Mouse (Mus musculus): ENCODE results near the gene Ctdspl. TPM values are rescaled to one million over a fixed set of nuclear protein-coding genes. Genes with fewer than 3 reads are reported as not detected.
A peak's percentile ranks its signal among the peaks of the same experiment; 100 is the strongest.

The Ctdspl gene
- polyA plus RNA-seq, 1 experiment from 2014 or later, result 7.3 TPM

GRCm38 (mm10) chr9:119086451-119086850, 160.2 kb downstream of the Ctdspl start:
- H3K9ac ChIP-seq, result no peak overlapping the region
- no peaks in the 10 kb centered on the region for H3K36me3 ChIP-seq
- H3K27me3 ChIP-seq (replicated peaks), result peaks cover under 1% of the 10 kb centered on the region; the same call in 1 of the 2 replicates
- 24% methylated on average over 1 of the region's 1 CpGs for WGBS
- peak overlapping the region; percentile 37; the same call in 1 of the 2 replicates for H3K27ac ChIP-seq
- H3K9me3 ChIP-seq, result no peaks in the 10 kb centered on the region
- ATAC-seq (ENCODE audit: low FRiP score, low read depth), result no peak
- peaks cover 56% of the 10 kb centered on the region for H3K4me1 ChIP-seq
- H3K4me3 ChIP-seq, result no peak overlapping the region
- H3K4me2 ChIP-seq (replicated peaks), result peak overlapping the region; percentile 16; the same call in 1 of the 2 replicates

GRCm38 (mm10) chr9:119087309-119087708, 161.1 kb downstream of the Ctdspl start:
- Histone ChIP-seq H3K36me3 (no peaks in the 10 kb centered on the region), H3K4me3 (no peak overlapping the region), H3K4me1 (peaks cover 55% of the 10 kb centered on the region), H3K27ac (no peak overlapping the region), H3K4me2 (replicated peaks) (0 out of 2 replicates have a peak overlapping the region, but pooled peaks have one; percentile 57), H3K9me3 (no peaks in the 10 kb centered on the region), H3K27me3 (replicated peaks) (peaks cover 8% of the 10 kb centered on the region; the same call in 1 of the 2 replicates), H3K9ac (no peak overlapping the region)
- no peak for ATAC-seq (ENCODE audit: low FRiP score, low read depth)
- 82% methylated on average over 5 of the region's 5 CpGs for WGBS

- WGBS, result 1% methylated on average over 24 of the region's 24 CpGs
- Histone ChIP-seq H3K36me3 (no peaks in the 10 kb centered on the region), H3K9me3 (no peaks in the 10 kb centered on the region), H3K9ac (no peak overlapping the region), H3K4me3 (peak overlapping the region; percentile 25), H3K27ac (no peak overlapping the region), H3K4me1 (peaks cover 49% of the 10 kb centered on the region), H3K27me3 (replicated peaks) (peaks cover 8% of the 10 kb centered on the region; the same call in 1 of the 2 replicates), H3K4me2 (replicated peaks) (peak overlapping the region; percentile 57)
- ATAC-seq (ENCODE audit: low FRiP score, low read depth), result peak; percentile 49
Measured at GRCm38 (mm10) chr9:119088148-119088801, 162.0 kb downstream of the Ctdspl start.

- peaks cover 16% of the 10 kb centered on the region for H3K27me3 ChIP-seq (replicated peaks)
- no peak overlapping the region; the same call in 1 of the 2 replicates for H3K4me2 ChIP-seq (replicated peaks)
- H3K4me1 ChIP-seq, result peaks cover 55% of the 10 kb centered on the region
- no peak for ATAC-seq (ENCODE audit: low FRiP score, low read depth)
- WGBS, result 33% methylated on average over 7 of the region's 7 CpGs
- no peaks in the 10 kb centered on the region for H3K9me3 ChIP-seq
- no peaks in the 10 kb centered on the region for H3K36me3 ChIP-seq
- no peak overlapping the region for H3K9ac ChIP-seq
- H3K4me3 ChIP-seq, result no peak overlapping the region
- H3K27ac ChIP-seq, result no peak overlapping the region
Measured at GRCm38 (mm10) chr9:119089437-119089836, 163.2 kb downstream of the Ctdspl start.

- Histone ChIP-seq H3K4me1 (peaks cover 53% of the 10 kb centered on the region), H3K4me2 (replicated peaks) (no peak overlapping the region), H3K4me3 (no peak overlapping the region), H3K9ac (no peak overlapping the region), H3K36me3 (no peaks in the 10 kb centered on the region), H3K27ac (no peak overlapping the region), H3K27me3 (replicated peaks) (peaks cover 20% of the 10 kb centered on the region), H3K9me3 (no peaks in the 10 kb centered on the region)
- ATAC-seq (ENCODE audit: low FRiP score, low read depth), result no peak
- 92% methylated on average over 5 of the region's 5 CpGs for WGBS
Measured at GRCm38 (mm10) chr9:119090462-119090861, 164.2 kb downstream of the Ctdspl start.

- Histone ChIP-seq H3K9me3 (no peaks in the 10 kb centered on the region), H3K27ac (no peak overlapping the region), H3K9ac (peak overlapping the region; percentile 26), H3K36me3 (no peaks in the 10 kb centered on the region), H3K27me3 (replicated peaks) (peaks cover 20% of the 10 kb centered on the region), H3K4me2 (replicated peaks) (peak overlapping the region; percentile 63), H3K4me3 (peak overlapping the region; percentile 43), H3K4me1 (peaks cover 45% of the 10 kb centered on the region)
- WGBS, result 66% methylated on average over 12 of the region's 12 CpGs
- no peak for ATAC-seq (ENCODE audit: low FRiP score, low read depth)
Measured at GRCm38 (mm10) chr9:119091581-119092310, 165.5 kb downstream of the Ctdspl start.

- H3K4me2 ChIP-seq (replicated peaks), result peak overlapping the region; percentile 63
- H3K27me3 ChIP-seq (replicated peaks), result peaks cover 20% of the 10 kb centered on the region
- H3K27ac ChIP-seq, result no peak overlapping the region
- H3K9ac ChIP-seq, result peak overlapping the region; percentile 49
- peak overlapping the region; percentile 43 for H3K4me3 ChIP-seq
- no peaks in the 10 kb centered on the region for H3K36me3 ChIP-seq
- H3K9me3 ChIP-seq, result no peaks in the 10 kb centered on the region
- WGBS, result 3% methylated on average over 45 of the region's 45 CpGs
- no peak for ATAC-seq (ENCODE audit: low FRiP score, low read depth)
- peaks cover 36% of the 10 kb centered on the region for H3K4me1 ChIP-seq
Measured at GRCm38 (mm10) chr9:119092473-119093418, 166.5 kb downstream of the Ctdspl start.

Small RNA genes lying within 50 kb of the gene (microRNA-seq; reads per million reads assigned to microRNA genes)
- 4.6 reads per million, percentile 13 among the genes with 10 or more reads in this experiment for gene Mir26a-1

Other genes starting within 250 kb of the Ctdspl start
- 9.8 and 13.0 TPM in 2 replicates for gene Vill, start 126.3 kb downstream of the Ctdspl start, polyA plus RNA-seq (2016; fragmentation: Nextera tagmentation; extraction: Ambion mirVana)
- gene Plcd1, start 167.0 kb downstream of the Ctdspl start, polyA plus RNA-seq (2016; fragmentation: Nextera tagmentation; extraction: Ambion mirVana), result 29.7 and 31.9 TPM in 2 replicates
- 0.79 and 1.8 TPM in 2 replicates for gene Dlec1, start 176.0 kb downstream of the Ctdspl start, polyA plus RNA-seq (2016; fragmentation: Nextera tagmentation; extraction: Ambion mirVana)
- 1.5 and 1.7 TPM in 2 replicates for gene Acaa1b, start 230.6 kb downstream of the Ctdspl start, polyA plus RNA-seq (2016; fragmentation: Nextera tagmentation; extraction: Ambion mirVana)
- not detected in 2 replicates for gene Gm47289, start 232.7 kb downstream of the Ctdspl start, polyA plus RNA-seq (2016; fragmentation: Nextera tagmentation; extraction: Ambion mirVana)